Mouse (Mus musculus) midbrain, embryonic 12.5 days (tissue): Measurements from ENCODE around the gene Fbxo45. TPM values are rescaled to one million over a fixed set of nuclear protein-coding genes. Genes with fewer than 3 reads are reported as not detected.
"Not testable (repeated sequence)": the region's sequence is repeated elsewhere in the genome, so short reads cannot be mapped to it uniquely, and the experiment has no call there.

Experiments used
- ATAC-seq: fragments of 200-750 bp; cut with Nextera tagmentation; 2 replicates; pipeline ENCODE4 v1.8.0; 2017; ENCODE audit warnings: low read depth, moderate TSS enrichment, moderate library complexity; ENCODE audit not compliant: low FRiP score
- H3K27ac ChIP-seq: fragments of 300-500 bp; sonication (generic); replicated peaks from 2 replicates; pipeline ENCODE4 v1.5.1; 2016; ENCODE audit warnings: mild to moderate bottlenecking
- H3K27me3 ChIP-seq: fragments of 300-500 bp; sonication (generic); 2 replicates; pipeline ENCODE4 v1.6.1; 2016; ENCODE audit warnings: mild to moderate bottlenecking
- H3K36me3 ChIP-seq: fragments of 300-500 bp; sonication (generic); 2 replicates; pipeline ENCODE4 v1.6.1; 2016
- H3K4me1 ChIP-seq: fragments of 300-500 bp; sonication (generic); 2 replicates; pipeline ENCODE4 v1.6.1; 2016
- H3K4me2 ChIP-seq: fragments of 300-500 bp; sonication (generic); replicated peaks from 2 replicates; pipeline ENCODE4 v1.6.1; 2016; ENCODE audit warnings: mild to moderate bottlenecking, moderate library complexity
- H3K4me3 ChIP-seq: fragments of 300-500 bp; sonication (generic); 2 replicates; pipeline ENCODE4 v1.5.1; 2016; ENCODE audit warnings: mild to moderate bottlenecking
- H3K9ac ChIP-seq: fragments of 300-500 bp; sonication (generic); replicated peaks from 2 replicates; pipeline ENCODE4 v1.6.1; 2016; ENCODE audit warnings: mild to moderate bottlenecking, moderate library complexity
- H3K9me3 ChIP-seq: fragments of 300-500 bp; sonication (generic); 2 replicates; pipeline ENCODE4 v1.6.1; 2016; ENCODE audit warnings: mild to moderate bottlenecking
- WGBS: fragments of 180-500 bp; shearing (Covaris S2); methylation state at CpG from one replicate; pipeline ENCODE4 v1.1.7; 2016; 5-methylcytosine and 5-hydroxymethylcytosine counted together
- polyA plus RNA-seq: library from polyadenylated mRNA; unstranded; fragments of >200 nt; fragmentation: Nextera tagmentation; extraction: Ambion mirVana; gene quantifications from 2 replicates; pipeline ENCODE4 v1.2.1, GENCODE M21; 2016

The Fbxo45 gene
- polyA plus RNA-seq, 1 experiment from 2014 or later = 21.5 TPM

- H3K27ac ChIP-seq = no peak overlapping the region
- no peak overlapping the region for H3K9ac ChIP-seq
- no peak overlapping the region for H3K4me3 ChIP-seq
- peaks cover 23% of the 10 kb centered on the region for H3K4me1 ChIP-seq
- H3K4me2 ChIP-seq = no peak overlapping the region
- H3K9me3 ChIP-seq = no peaks in the 10 kb centered on the region
- H3K36me3 ChIP-seq = peaks cover 4% of the 10 kb centered on the region; the same call in 1 of the 2 replicates
- ATAC-seq = no peak
- WGBS = 95% methylated on average over 3 of the region's 3 CpGs
- H3K27me3 ChIP-seq = no peaks in the 10 kb centered on the region
These were observed 3.1 kb downstream of the Fbxo45 start for GRCm38 (mm10) chr16:32243901-32244300.

GRCm38 (mm10) chr16:32239428-32240312, 7.3 kb downstream of the Fbxo45 start:
- Histone ChIP-seq H3K27ac (no peak overlapping the region), H3K36me3 (peaks cover 24% of the 10 kb centered on the region), H3K4me2 (no peak overlapping the region), H3K9me3 (no peaks in the 10 kb centered on the region), H3K4me3 (no peak overlapping the region), H3K4me1 (peaks cover 7% of the 10 kb centered on the region), H3K27me3 (no peaks in the 10 kb centered on the region), H3K9ac (no peak overlapping the region)
- no peak for ATAC-seq
- 96% methylated on average over 2 of the region's 2 CpGs for WGBS

DNA sequence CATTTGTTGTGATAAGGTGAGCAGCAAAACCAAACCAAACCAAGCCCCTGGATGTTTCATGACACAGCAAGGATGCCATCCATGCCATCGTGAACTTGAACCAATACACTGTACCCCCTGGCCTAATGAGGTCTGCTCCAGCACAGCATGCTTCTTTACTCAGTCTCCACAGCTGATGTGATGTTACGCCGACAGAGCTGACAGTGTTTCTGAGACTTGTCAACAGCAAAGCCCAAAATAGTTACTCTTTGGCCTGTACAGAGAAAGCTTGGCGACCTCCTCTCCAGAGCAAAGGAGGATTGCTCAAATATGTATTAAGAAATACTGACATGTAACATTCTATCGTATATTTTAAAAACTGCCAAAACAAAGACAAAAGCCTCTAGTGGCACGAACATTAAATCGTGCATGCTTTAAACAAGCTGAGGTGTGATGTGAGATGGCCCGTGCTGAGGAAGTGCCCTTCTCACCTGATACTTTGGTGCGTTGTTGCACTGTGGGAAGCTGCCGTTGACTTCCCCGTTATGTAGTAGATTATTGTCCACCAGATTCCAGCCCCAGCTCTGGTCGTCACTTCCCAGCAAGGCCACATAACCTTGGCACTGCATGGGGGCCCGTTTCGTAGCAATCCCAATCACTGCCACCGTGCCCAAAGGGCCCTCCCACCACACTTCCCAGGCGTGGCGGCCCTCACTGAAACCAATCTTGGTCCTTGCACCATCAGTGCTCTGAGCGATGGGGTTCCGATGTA, 8.9 kb downstream of the Fbxo45 start:
- H3K27me3 ChIP-seq = no peaks in the 10 kb centered on the region
- no peak overlapping the region for H3K27ac ChIP-seq
- no peak overlapping the region for H3K9ac ChIP-seq
- H3K4me1 ChIP-seq = no peaks in the 10 kb centered on the region
- 93% methylated on average over 19 of the region's 19 CpGs for WGBS
- H3K4me3 ChIP-seq = no peak overlapping the region
- peaks cover 34% of the 10 kb centered on the region for H3K36me3 ChIP-seq
- H3K4me2 ChIP-seq = no peak overlapping the region
- ATAC-seq = no peak
- no peaks in the 10 kb centered on the region for H3K9me3 ChIP-seq

DNA sequence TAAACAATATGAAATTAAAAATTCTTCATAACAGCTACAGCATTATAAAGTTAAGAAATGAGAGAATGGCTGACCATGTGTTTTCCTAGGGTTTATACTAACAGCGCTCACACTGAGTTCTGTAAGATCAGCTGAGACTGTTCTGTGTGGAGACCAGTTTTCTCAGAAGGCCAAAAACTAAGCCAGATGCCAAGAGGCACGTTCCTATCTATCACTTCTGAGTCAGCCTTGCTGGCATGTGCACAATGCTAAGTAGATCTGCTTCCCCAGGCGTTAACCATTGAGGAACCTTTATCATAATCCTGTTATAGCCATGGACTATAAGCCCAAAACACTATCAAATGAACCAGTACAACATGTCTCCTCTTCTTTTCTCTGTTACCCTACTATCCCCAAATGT, 14.9 kb downstream of the Fbxo45 start:
- ATAC-seq, H3K4me3 ChIP-seq, H3K4me2 ChIP-seq, H3K9me3 ChIP-seq, H3K27me3 ChIP-seq, H3K9ac ChIP-seq, H3K27ac ChIP-seq, H3K4me1 ChIP-seq: not testable (repeated sequence)
- 93% methylated on average over 3 of the region's 3 CpGs for WGBS
- peaks cover 23% of the 10 kb centered on the region for H3K36me3 ChIP-seq

DNA sequence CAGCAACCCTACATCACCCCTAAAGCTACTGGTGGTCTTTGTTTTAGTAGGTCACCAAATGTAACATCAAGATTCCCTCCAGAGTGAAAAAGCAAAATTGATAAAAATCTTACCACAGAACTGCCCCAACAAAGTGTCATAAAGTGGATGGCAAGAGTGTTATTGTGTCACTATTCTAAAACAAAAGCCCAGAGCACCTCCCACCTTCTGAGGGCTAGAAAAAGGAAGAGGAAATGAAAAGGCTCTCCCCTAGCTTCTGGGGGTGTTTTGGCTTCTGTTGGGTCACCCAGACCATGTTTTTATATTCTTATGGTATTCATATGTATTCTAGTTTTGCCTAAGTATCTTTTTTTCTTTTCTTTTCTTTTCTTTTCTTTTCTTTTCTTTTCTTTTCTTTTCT, 24.6 kb downstream of the Fbxo45 start:
- no peak for ATAC-seq
- Histone ChIP-seq H3K4me2 (no peak overlapping the region), H3K9me3 (no peaks in the 10 kb centered on the region)

DNA sequence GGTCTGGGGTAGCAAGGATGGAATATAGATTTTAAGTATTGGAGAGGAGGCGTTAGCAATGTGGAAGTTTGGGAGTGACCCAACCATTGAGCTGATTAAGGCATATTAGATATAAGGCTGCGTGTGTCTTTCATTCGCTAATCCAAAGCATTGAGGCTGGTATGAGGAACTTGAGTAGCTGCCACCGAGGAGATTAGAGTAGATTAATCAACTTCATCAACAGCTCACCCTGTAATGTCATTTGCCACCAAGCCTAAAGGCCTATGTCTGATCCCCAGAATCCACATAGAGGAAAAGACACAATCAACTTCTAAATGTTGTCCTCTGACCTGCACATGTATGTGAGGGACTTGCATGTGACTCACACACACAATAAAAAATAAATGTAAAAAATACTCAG, 25.2 kb downstream of the Fbxo45 start:
- H3K9me3 ChIP-seq = no peaks in the 10 kb centered on the region
- no peak overlapping the region for H3K4me3 ChIP-seq
- H3K4me1 ChIP-seq = no peaks in the 10 kb centered on the region
- no peak overlapping the region for H3K27ac ChIP-seq
- H3K27me3 ChIP-seq = no peaks in the 10 kb centered on the region
- no peak overlapping the region for H3K9ac ChIP-seq
- WGBS = 84% methylated on average over 4 of the region's 4 CpGs
- no peak for ATAC-seq
- no peaks in the 10 kb centered on the region for H3K36me3 ChIP-seq
- H3K4me2 ChIP-seq = no peak overlapping the region

More for the DNA sequence above, 24.6 kb downstream of the Fbxo45 start:
- Histone ChIP-seq H3K4me1 (no peaks in the 10 kb centered on the region), H3K27me3 (no peaks in the 10 kb centered on the region), H3K27ac (no peak overlapping the region), H3K4me3 (no peak overlapping the region), H3K36me3 (no peaks in the 10 kb centered on the region), H3K9ac (no peak overlapping the region)

DNA sequence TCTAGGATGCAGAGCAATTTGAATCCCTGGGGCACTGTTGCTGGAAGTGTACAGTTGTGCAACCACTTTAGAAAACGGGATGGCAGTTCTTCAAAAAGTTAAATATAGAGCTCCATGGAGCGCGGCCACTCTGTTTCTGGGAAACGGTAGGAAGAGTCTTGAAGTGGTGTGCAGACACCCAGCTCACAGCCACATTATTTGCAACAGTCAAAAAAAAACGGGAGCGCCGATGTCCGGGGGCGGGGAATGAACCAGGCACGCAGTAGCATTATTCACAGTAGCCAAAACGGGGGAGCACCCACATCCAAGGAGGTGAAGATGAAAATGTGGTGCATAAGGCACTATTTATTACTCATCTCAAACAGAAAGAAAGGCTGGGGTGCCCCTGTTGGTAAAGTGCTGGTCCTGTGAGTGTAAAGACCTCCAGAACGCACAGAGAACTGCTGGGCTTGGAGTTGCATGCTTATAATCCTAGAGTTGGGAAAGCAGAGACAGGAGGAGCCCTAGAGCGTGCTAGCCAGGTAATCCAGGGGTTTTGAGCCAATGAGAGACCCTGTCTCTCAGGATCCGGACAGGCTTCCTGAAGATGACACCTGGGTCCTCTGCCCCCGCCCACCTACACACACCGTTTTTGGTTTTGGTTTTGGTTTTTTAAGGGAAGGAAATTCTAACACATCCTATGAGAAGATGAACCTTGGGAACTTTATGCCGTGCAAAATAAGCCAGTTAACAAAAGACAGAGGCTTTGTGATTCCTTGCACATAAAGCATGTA, 32.0 kb downstream of the Fbxo45 start:
- no peak overlapping the region for H3K9ac ChIP-seq
- no peak overlapping the region for H3K27ac ChIP-seq
- peaks cover under 1% of the 10 kb centered on the region; the same call in 1 of the 2 replicates for H3K9me3 ChIP-seq
- ATAC-seq = no peak
- no peaks in the 10 kb centered on the region for H3K27me3 ChIP-seq
- no peak overlapping the region for H3K4me3 ChIP-seq
- no peaks in the 10 kb centered on the region for H3K4me1 ChIP-seq
- WGBS = 82% methylated on average over 17 of the region's 17 CpGs
- H3K36me3 ChIP-seq = no peaks in the 10 kb centered on the region
- no peak overlapping the region for H3K4me2 ChIP-seq

DNA sequence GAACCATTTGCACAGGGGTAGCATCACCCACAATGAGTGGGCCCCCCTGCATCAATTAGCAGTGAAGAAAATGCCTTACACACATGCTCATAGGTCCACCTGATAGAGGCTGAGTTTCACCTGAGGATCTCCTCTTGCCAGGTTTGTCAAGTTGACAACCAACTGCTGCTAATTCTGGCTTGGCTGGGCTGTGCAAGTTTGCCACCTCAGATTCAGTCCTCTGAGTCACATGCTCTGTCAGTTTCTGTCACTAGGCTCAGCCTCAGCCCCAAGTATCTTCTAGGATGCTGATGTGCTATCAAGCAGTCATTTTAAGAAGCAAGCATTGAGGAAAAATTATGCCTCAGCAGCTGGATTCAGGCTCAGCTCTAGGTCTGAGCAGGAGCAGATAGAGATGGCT, 32.8 kb downstream of the Fbxo45 start:
- no peak for ATAC-seq

GRCm38 (mm10) chr16:32204902-32205301, 42.1 kb downstream of the Fbxo45 start:
- 59% methylated on average over 3 of the region's 3 CpGs for WGBS
- no peak for ATAC-seq
- Histone ChIP-seq H3K4me1 (peaks cover 8% of the 10 kb centered on the region), H3K9me3 (peaks cover 10% of the 10 kb centered on the region), H3K4me3 (no peak overlapping the region), H3K27me3 (no peaks in the 10 kb centered on the region), H3K27ac (no peak overlapping the region), H3K36me3 (no peaks in the 10 kb centered on the region), H3K9ac (no peak overlapping the region), H3K4me2 (no peak overlapping the region)

More for the DNA sequence above, 32.8 kb downstream of the Fbxo45 start:
- Histone ChIP-seq H3K4me3 (no peak overlapping the region), H3K27ac (no peak overlapping the region), H3K36me3 (no peaks in the 10 kb centered on the region), H3K9ac (no peak overlapping the region), H3K4me1 (no peaks in the 10 kb centered on the region), H3K4me2 (no peak overlapping the region), H3K9me3 (peaks cover 7% of the 10 kb centered on the region; the same call in 1 of the 2 replicates), H3K27me3 (no peaks in the 10 kb centered on the region)

DNA sequence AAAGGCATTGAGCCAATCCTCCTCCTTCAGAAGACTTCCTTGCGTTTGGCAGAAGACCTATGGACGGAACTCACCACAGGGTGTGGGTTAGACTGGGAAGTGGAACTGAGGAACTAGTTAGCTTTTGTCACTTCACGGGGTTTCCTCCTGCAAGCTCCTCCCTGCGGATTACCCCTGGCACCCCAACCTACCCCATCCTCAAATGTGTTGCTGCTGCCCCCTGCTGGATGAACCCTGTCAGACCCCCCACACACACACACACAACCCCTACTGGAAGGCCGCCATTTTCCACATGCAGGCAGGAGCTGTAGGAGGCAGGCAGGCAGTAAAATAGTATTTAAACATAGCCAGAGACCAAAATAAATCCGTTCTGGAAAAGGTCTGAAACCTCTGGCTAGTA, 44.3 kb downstream of the Fbxo45 start:
- H3K4me1 ChIP-seq = peaks cover 8% of the 10 kb centered on the region
- no peak for ATAC-seq
- 83% methylated on average over 6 of the region's 6 CpGs for WGBS

GRCm38 (mm10) chr16:32201004-32201325, 46.0 kb downstream of the Fbxo45 start:
- 62% methylated on average over 9 of the region's 9 CpGs for WGBS
- Histone ChIP-seq H3K9ac (no peak overlapping the region), H3K27ac (0 out of 2 replicates have a peak overlapping the region, but pooled peaks have one; percentile 36), H3K27me3 (no peaks in the 10 kb centered on the region), H3K9me3 (peaks cover 4% of the 10 kb centered on the region; the same call in 1 of the 2 replicates), H3K4me2 (peak overlapping the region; percentile 2; the same call in 1 of the 2 replicates), H3K4me3 (no peak overlapping the region), H3K36me3 (no peaks in the 10 kb centered on the region), H3K4me1 (peaks cover 8% of the 10 kb centered on the region)
- no peak for ATAC-seq

More for the DNA sequence above, 44.3 kb downstream of the Fbxo45 start:
- Histone ChIP-seq H3K36me3 (no peaks in the 10 kb centered on the region), H3K9me3 (peaks cover 4% of the 10 kb centered on the region; the same call in 1 of the 2 replicates), H3K9ac (no peak overlapping the region), H3K4me2 (no peak overlapping the region), H3K27ac (no peak overlapping the region), H3K4me3 (no peak overlapping the region), H3K27me3 (no peaks in the 10 kb centered on the region)
